Mouse (Mus musculus) midbrain, embryonic 11.5 days (tissue): Measurements from ENCODE around the gene Ppia. TPM values are rescaled to one million over a fixed set of nuclear protein-coding genes. Genes with fewer than 3 reads are reported as not detected.

ENCODE experiments used
- ATAC-seq: fragments of 200-750 bp; cut with Nextera tagmentation; 2 replicates; pipeline ENCODE4 v1.8.0; 2017; ENCODE audit warnings: moderate TSS enrichment, moderate library complexity; ENCODE audit not compliant: low FRiP score
- DNase-seq: peaks from one replicate; pipeline ENCODE4 v3.0.0; 2015; ENCODE audit warnings: low spot score; ENCODE audit errors: missing footprints
- H3K27ac ChIP-seq: fragments of 300-500 bp; sonication (generic); 2 replicates; pipeline ENCODE4 v1.5.1; 2014; ENCODE audit warnings: low read depth, low read length
- H3K27me3 ChIP-seq: fragments of 300-500 bp; sonication (generic); 2 replicates; pipeline ENCODE4 v1.6.1; 2014; ENCODE audit warnings: mild to moderate bottlenecking, low read length, moderate library complexity, mixed read lengths; ENCODE audit not compliant: control insufficient read depth, insufficient read depth
- H3K36me3 ChIP-seq: fragments of 300-500 bp; sonication (generic); 2 replicates; pipeline ENCODE4 v1.6.1; 2014; ENCODE audit warnings: mild to moderate bottlenecking, low read length, moderate library complexity, mixed read lengths; ENCODE audit not compliant: control insufficient read depth, insufficient read depth
- H3K4me1 ChIP-seq: fragments of 300-500 bp; sonication (generic); 2 replicates; pipeline ENCODE4 v1.6.1; 2014; ENCODE audit warnings: low read length; ENCODE audit not compliant: control insufficient read depth, insufficient read depth
- H3K4me2 ChIP-seq: fragments of 300-500 bp; sonication (generic); 2 replicates; pipeline ENCODE4 v1.6.1; 2014; ENCODE audit warnings: mild to moderate bottlenecking, moderate library complexity
- H3K4me3 ChIP-seq: fragments of 300-500 bp; sonication (generic); 2 replicates; pipeline ENCODE4 v1.5.1; 2014; ENCODE audit warnings: low read depth, low read length
- H3K9ac ChIP-seq: fragments of 300-500 bp; sonication (generic); 2 replicates; pipeline ENCODE4 v1.6.1; 2014; ENCODE audit warnings: low read length
- H3K9me3 ChIP-seq: fragments of 300-500 bp; sonication (generic); 2 replicates; pipeline ENCODE4 v1.6.1; 2016; ENCODE audit warnings: low read length; ENCODE audit not compliant: control insufficient read depth
- WGBS: fragments of 180-500 bp; shearing (Covaris S2); extraction: QIAGEN DNeasy Blood & Tissue Kit; methylation state at CpG from one replicate; pipeline ENCODE4 v1.1.7; 2014; 5-methylcytosine and 5-hydroxymethylcytosine counted together
- polyA plus RNA-seq: library from polyadenylated mRNA; unstranded; fragments of >200 nt; fragmentation: Nextera tagmentation; extraction: Ambion mirVana; gene quantifications from 2 replicates; pipeline ENCODE4 v1.2.1, GENCODE M21; 2014

Gene Ppia
- polyA plus RNA-seq, 1 experiment from 2014 or later: 5,428 TPM

GRCm38 (mm10) chr11:6388126-6388725 lies 27.0 kb upstream of the Ppia start:
- ATAC-seq: no peak
- whole genome bisulfite sequencing: 87% methylated on average over 6 of the region's 6 CpGs

GRCm38 (mm10) chr11:6388726-6389413 lies 26.4 kb upstream of the Ppia start, which contains the start of gene Zmiz2:
Zmiz2 (plus strand) TSS chr11:6389074.
- Histone ChIP-seq H3K4me3 (peak within 1 kb of the TSS; percentile 97), H3K4me1 (peaks cover 14% of the 10 kb centered on the region), H3K4me2 (peak within 1 kb of the TSS; percentile 62), H3K9ac (peak within 1 kb of the TSS; percentile 97), H3K9me3 (no peaks in the 10 kb centered on the region), H3K27me3 (no peaks in the 10 kb centered on the region), H3K27ac (peak within 1 kb of the TSS; percentile 93), H3K36me3 (peaks cover 3% of the 10 kb centered on the region; the same call in 1 of the 2 replicates)
- 13% methylated on average over 35 of the region's 60 CpGs for WGBS
- peak; percentile 99 for ATAC-seq
- peak; percentile 100 for DNase-seq

More at GRCm38 (mm10) chr11:6388126-6388725, 27.0 kb upstream of the Ppia start:
- Histone ChIP-seq H3K4me1 (peaks cover 14% of the 10 kb centered on the region), H3K4me3 (no peak overlapping the region; the same call in 1 of the 2 replicates), H3K9me3 (no peaks in the 10 kb centered on the region), H3K27ac (peak overlapping the region; percentile 93), H3K4me2 (no peak overlapping the region), H3K9ac (peak overlapping the region; percentile 97; the same call in 1 of the 2 replicates), H3K36me3 (peaks cover 3% of the 10 kb centered on the region; the same call in 1 of the 2 replicates), H3K27me3 (no peaks in the 10 kb centered on the region)
- DNase-seq: no peak

GRCm38 (mm10) chr11:6389483-6389921 lies 25.7 kb upstream of the Ppia start:
- Histone ChIP-seq H3K27ac (peak overlapping the region; percentile 14), H3K4me2 (peak overlapping the region; percentile 62), H3K4me3 (peak overlapping the region; percentile 97), H3K36me3 (peaks cover 3% of the 10 kb centered on the region; the same call in 1 of the 2 replicates), H3K4me1 (peaks cover 14% of the 10 kb centered on the region), H3K27me3 (no peaks in the 10 kb centered on the region), H3K9me3 (no peaks in the 10 kb centered on the region), H3K9ac (peak overlapping the region; percentile 97)
- WGBS: under 1% methylated on average over 31 of the region's 43 CpGs
- ATAC-seq: peak; percentile 36
- peak; percentile 94 for DNase-seq

- no peaks in the 10 kb centered on the region for H3K27me3 ChIP-seq
- H3K4me3 ChIP-seq: peak overlapping the region; percentile 97
- WGBS: 83% methylated on average over 8 of the region's 8 CpGs
- DNase-seq (no peak), ATAC-seq (no peak)
- peak overlapping the region; percentile 62 for H3K4me2 ChIP-seq
- H3K9me3 ChIP-seq: no peaks in the 10 kb centered on the region
- H3K9ac ChIP-seq: peak overlapping the region; percentile 97
- no peak overlapping the region for H3K27ac ChIP-seq
- peaks cover 14% of the 10 kb centered on the region for H3K4me1 ChIP-seq
- H3K36me3 ChIP-seq: peaks cover 3% of the 10 kb centered on the region; the same call in 1 of the 2 replicates
These were observed 24.7 kb upstream of the Ppia start for GRCm38 (mm10) chr11:6390376-6391053.

- H3K9ac ChIP-seq: no peak overlapping the region
- WGBS: 92% methylated on average over 8 of the region's 8 CpGs
- H3K4me1 ChIP-seq: peaks cover 14% of the 10 kb centered on the region
- no peak overlapping the region for H3K4me3 ChIP-seq
- ATAC-seq (no peak), DNase-seq (no peak)
- peaks cover 11% of the 10 kb centered on the region; the same call in 1 of the 2 replicates for H3K36me3 ChIP-seq
- H3K27me3 ChIP-seq: no peaks in the 10 kb centered on the region
- no peak overlapping the region for H3K4me2 ChIP-seq
- H3K27ac ChIP-seq: no peak overlapping the region
- H3K9me3 ChIP-seq: no peaks in the 10 kb centered on the region
These were observed 23.5 kb upstream of the Ppia start for GRCm38 (mm10) chr11:6391516-6392276.

GRCm38 (mm10) chr11:6392857-6393256 lies 22.4 kb upstream of the Ppia start:
- Histone ChIP-seq H3K4me2 (no peak overlapping the region), H3K27me3 (no peaks in the 10 kb centered on the region), H3K4me1 (peaks cover 14% of the 10 kb centered on the region), H3K27ac (no peak overlapping the region), H3K9me3 (no peaks in the 10 kb centered on the region), H3K9ac (no peak overlapping the region), H3K36me3 (peaks cover 16% of the 10 kb centered on the region; the same call in 1 of the 2 replicates), H3K4me3 (no peak overlapping the region)
- no peak for ATAC-seq
- no peak for DNase-seq
- 91% methylated on average over 6 of the region's 6 CpGs for WGBS

GRCm38 (mm10) chr11:6393866-6394265 lies 21.4 kb upstream of the Ppia start:
- Histone ChIP-seq H3K27me3 (no peaks in the 10 kb centered on the region), H3K4me2 (no peak overlapping the region), H3K4me3 (no peak overlapping the region), H3K4me1 (peaks cover 14% of the 10 kb centered on the region), H3K9me3 (no peaks in the 10 kb centered on the region), H3K27ac (no peak overlapping the region), H3K9ac (no peak overlapping the region), H3K36me3 (peaks cover 22% of the 10 kb centered on the region)
- no peak for DNase-seq
- ATAC-seq: no peak
- 91% methylated on average over 1 of the region's 1 CpGs for WGBS

GRCm38 (mm10) chr11:6395565-6395964 lies 19.7 kb upstream of the Ppia start:
- no peak overlapping the region for H3K27ac ChIP-seq
- ATAC-seq: 0 out of 2 replicates have a peak, but pooled peaks have one; percentile 26
- H3K27me3 ChIP-seq: no peaks in the 10 kb centered on the region
- H3K9ac ChIP-seq: no peak overlapping the region
- 86% methylated on average over 5 of the region's 5 CpGs for WGBS
- H3K4me2 ChIP-seq: no peak overlapping the region
- no peak overlapping the region for H3K4me3 ChIP-seq
- H3K36me3 ChIP-seq: peaks cover 35% of the 10 kb centered on the region
- peaks cover 6% of the 10 kb centered on the region for H3K4me1 ChIP-seq
- H3K9me3 ChIP-seq: no peaks in the 10 kb centered on the region
- no peak for DNase-seq
